Mouse (Mus musculus) C2C12 (cell line): ENCODE results near the gene Nprl2. TPM values are rescaled to one million over a fixed set of nuclear protein-coding genes. Genes with fewer than 3 reads are reported as not detected.
"Not testable (repeated sequence)": the region's sequence is repeated elsewhere in the genome, so short reads cannot be mapped to it uniquely, and the experiment has no call there.

Experiments used
- H3K27me3 ChIP-seq: one replicate; pipeline ENCODE4 v1.6.1; 2011; ENCODE audit not compliant: control insufficient read depth, insufficient read depth, insufficient read length
- H3K36me3 ChIP-seq: one replicate; pipeline ENCODE4 v1.6.1; 2011; ENCODE audit not compliant: control insufficient read depth, insufficient read depth
- H3K4me3 ChIP-seq: one replicate; pipeline ENCODE4 v1.5.1; 2011; ENCODE audit warnings: mild to moderate bottlenecking, control low read depth; ENCODE audit not compliant: poor library complexity, insufficient read depth, severe bottlenecking
- H3K79me2 ChIP-seq: one replicate; pipeline ENCODE4 v1.6.1; 2011; ENCODE audit not compliant: control insufficient read depth, insufficient read depth
- H3K79me3 ChIP-seq: one replicate; pipeline ENCODE4 v1.6.1; 2011; ENCODE audit warnings: low read depth, control low read depth
- H3ac ChIP-seq: one replicate; pipeline ENCODE3; 2011; ENCODE audit warnings: low read depth; ENCODE audit not compliant: control insufficient read depth, insufficient read length
- CEBPB ChIP-seq: IDR thresholded peaks from one replicate; pipeline ENCODE4 v1.6.1; 2011; ENCODE audit warnings: low read depth, mild to moderate bottlenecking, control low read depth, moderate library complexity
- CTCF ChIP-seq: IDR thresholded peaks from one replicate; pipeline ENCODE4 v1.5.1; 2011; ENCODE audit not compliant: control insufficient read depth, insufficient read depth, insufficient read length
- FOSL1 ChIP-seq: IDR thresholded peaks from one replicate; pipeline ENCODE4 v1.8.0; 2011; ENCODE audit warnings: mild to moderate bottlenecking, low read length; ENCODE audit not compliant: poor library complexity, insufficient read depth, severe bottlenecking
- MAX ChIP-seq: IDR thresholded peaks from one replicate; pipeline ENCODE4 v1.6.1; 2011; ENCODE audit warnings: mild to moderate bottlenecking, control low read depth
- MYOD1 ChIP-seq: IDR thresholded peaks from one replicate; pipeline ENCODE4 v1.6.1; 2011; ENCODE audit warnings: low read depth; ENCODE audit not compliant: control insufficient read depth, insufficient read length
- MYOG ChIP-seq: IDR thresholded peaks from one replicate; pipeline ENCODE4 v1.6.1; 2011; ENCODE audit not compliant: control insufficient read depth, insufficient read length; ENCODE audit errors: extremely low read depth
- USF1 ChIP-seq: IDR thresholded peaks from one replicate; pipeline ENCODE4 v1.6.1; 2011; ENCODE audit warnings: low read depth, mild to moderate bottlenecking, control low read depth, moderate library complexity
- polyA plus RNA-seq: library from polyadenylated mRNA; unstranded; fragments of >200 nt; fragmentation: generic; extraction: Trizol; gene quantifications from one replicate; pipeline ENCODE4 v1.2.1, GENCODE M21; 2012; ENCODE audit warnings: missing spikeins

Nprl2 gene
- polyA plus RNA-seq, 1 experiment = 12.8 TPM

DNA sequence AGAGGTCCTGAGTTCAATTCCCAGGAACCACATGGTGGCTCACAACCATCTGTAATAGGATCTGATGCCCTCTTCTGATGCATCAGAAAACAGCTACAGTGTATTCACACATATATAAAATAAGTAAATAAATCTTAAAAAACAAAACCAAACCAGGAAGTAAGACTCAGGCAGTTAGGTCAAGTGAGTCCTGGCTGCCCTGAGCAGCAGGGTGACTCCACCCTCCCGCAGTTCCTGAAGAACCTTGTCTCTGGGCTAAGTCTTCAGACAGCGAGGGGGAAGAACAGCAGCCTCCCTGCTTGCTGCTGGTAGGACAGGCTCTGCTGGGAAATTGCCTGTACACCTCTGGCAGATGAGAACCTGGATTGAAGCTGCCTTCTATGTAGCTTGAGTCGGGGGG, 14.3 kb downstream of the Nprl2 start:
- peak overlapping the region; percentile 53 for H3ac ChIP-seq
- H3K27me3 ChIP-seq = no peaks in the 10 kb centered on the region
- H3K79me3 ChIP-seq = peaks cover 43% of the 10 kb centered on the region
- peak overlapping the region; percentile 82 for H3K4me3 ChIP-seq
- TF ChIP-seq USF1 (no peak), MAX (no peak), FOSL1 (no peak), MYOG (no peak), MYOD1 (no peak), CEBPB (no peak), CTCF (no peak)
- H3K79me2 ChIP-seq = peaks cover 80% of the 10 kb centered on the region
- peaks cover 51% of the 10 kb centered on the region for H3K36me3 ChIP-seq

DNA sequence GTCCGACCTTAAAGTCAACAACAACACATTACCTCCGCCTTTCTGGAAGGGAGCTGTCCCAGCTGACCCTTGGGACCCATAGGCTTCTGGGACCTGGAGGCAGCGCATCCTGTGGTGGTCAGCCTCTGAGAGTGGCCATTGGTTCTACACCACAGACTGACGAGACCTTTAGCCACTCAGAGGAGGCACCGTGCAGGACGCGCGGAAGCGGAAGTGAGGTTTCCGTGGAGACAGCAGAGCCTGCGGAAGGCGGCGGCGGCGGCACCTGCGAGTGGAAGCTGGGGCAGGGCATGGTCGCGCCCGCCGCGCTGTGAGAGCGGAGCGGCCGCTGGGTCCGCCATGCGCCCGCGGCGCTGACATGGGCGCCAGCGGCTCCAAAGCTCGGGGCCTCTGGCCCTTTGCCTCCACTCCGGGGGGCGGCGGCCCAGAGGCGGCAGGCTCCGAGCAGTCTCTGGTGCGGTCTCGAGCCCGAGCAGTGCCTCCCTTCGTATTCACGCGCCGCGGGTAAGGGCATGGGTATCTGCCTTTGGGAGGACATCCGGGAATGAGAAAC, 21.1 kb downstream of the Nprl2 start, which contains the start of gene Tusc2:
Gene Tusc2, plus strand, starts transcription at position 227 of the 553 bp plus-strand sequence.
- peaks cover 50% of the 10 kb centered on the region for H3K36me3 ChIP-seq
- H3K27me3 ChIP-seq = no peaks in the 10 kb centered on the region
- peak within 1 kb of the TSS; percentile 46 for H3K4me3 ChIP-seq
- TF ChIP-seq MYOD1 (no peak), USF1 (no peak), CEBPB (no peak)
- H3K79me2 ChIP-seq = peaks cover 19% of the 10 kb centered on the region
- H3ac ChIP-seq = peak within 1 kb of the TSS; percentile 49
- peaks cover 10% of the 10 kb centered on the region for H3K79me3 ChIP-seq

GRCm38 (mm10) chr9:107565556-107565955, 23.5 kb downstream of the Nprl2 start:
- not testable (repeated sequence) for H3K27me3 ChIP-seq, H3K79me3 ChIP-seq, H3K4me3 ChIP-seq, H3ac ChIP-seq
- peaks cover 25% of the 10 kb centered on the region for H3K36me3 ChIP-seq
- H3K79me2 ChIP-seq = peaks cover 14% of the 10 kb centered on the region

DNA sequence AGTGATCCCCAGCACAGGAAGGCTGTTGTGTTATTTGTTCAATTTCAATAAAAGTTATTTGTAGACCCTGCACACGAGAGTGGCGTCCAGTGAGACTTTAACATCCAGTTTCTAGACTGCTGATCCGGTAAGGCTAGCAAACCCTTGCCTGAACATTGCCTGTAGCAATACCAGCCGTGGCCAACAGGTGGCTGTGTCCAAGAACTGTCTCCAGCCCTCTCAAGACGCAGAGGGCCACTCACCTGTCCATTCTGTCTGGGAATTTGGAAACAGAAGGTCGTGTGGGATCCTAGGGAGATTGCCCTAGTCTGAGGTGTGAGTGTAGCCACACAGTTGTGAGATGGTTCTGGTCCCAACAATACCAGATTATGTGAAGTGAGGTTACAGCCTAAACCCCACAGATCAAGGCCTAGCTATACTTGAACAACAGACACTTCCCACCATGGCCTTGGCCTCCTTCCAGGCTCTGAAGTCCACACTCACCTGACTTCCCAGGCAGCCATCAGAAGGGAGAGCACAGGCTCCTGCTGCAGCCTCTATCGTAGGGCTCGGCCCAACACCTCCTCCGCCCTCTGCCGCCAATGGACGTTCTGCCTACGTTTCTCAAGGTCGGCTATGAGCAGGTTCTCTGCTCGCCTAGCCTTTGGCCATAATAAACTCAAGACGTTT, 24.1 kb downstream of the Nprl2 start:
- Histone ChIP-seq H3K4me3 (no peak overlapping the region), H3K79me3 (peaks cover 10% of the 10 kb centered on the region), H3K27me3 (no peaks in the 10 kb centered on the region), H3ac (no peak overlapping the region), H3K79me2 (peaks cover 20% of the 10 kb centered on the region), H3K36me3 (peaks cover 19% of the 10 kb centered on the region)
- TF ChIP-seq CTCF (peak; percentile 24), FOSL1 (no peak)

GRCm38 (mm10) chr9:107566855-107567254, 24.8 kb downstream of the Nprl2 start:
- Histone ChIP-seq H3K79me3 (peaks cover 11% of the 10 kb centered on the region), H3K27me3 (no peaks in the 10 kb centered on the region), H3ac (no peak overlapping the region), H3K36me3 (peaks cover 13% of the 10 kb centered on the region), H3K79me2 (peaks cover 26% of the 10 kb centered on the region), H3K4me3 (no peak overlapping the region)
- TF ChIP-seq CTCF (no peak), MYOD1 (no peak), MAX (no peak), USF1 (no peak)

DNA sequence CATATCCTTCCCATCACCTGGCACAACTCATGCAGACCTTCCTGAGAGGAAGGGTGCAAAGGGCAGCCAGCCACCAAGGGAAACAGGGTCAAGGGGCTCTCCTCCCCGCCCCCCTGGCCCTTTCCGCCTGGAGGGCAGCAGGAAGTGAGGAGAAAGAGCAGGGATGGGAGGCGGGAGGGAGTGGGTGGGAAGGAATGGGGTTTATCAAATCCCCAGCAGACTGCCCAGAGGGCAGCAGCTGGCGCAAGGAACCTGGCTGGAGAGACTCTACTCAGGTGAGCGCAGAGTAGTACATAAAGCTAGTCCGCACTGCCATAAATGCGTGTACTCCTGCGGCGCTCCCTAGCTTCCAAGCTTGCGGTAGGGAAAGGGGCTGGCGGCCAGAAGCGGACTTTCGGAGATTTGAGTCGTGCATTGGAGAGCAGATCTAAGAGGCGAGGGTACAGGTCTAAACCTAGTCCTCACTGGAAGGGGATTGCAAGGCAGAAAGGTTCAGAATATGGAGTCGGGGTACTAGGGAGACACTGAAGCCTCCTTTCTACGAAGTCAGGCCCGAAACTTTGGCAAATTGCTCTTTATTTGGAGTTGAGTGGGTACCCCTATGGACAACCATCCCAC, 25.8 kb downstream of the Nprl2 start, which contains the start of gene Hyal2:
Gene Hyal2, plus strand, starts transcription at position 244 of the 618 bp plus-strand sequence.
- H3K4me3 ChIP-seq = peak within 1 kb of the TSS; percentile 66
- H3K27me3 ChIP-seq = no peaks in the 10 kb centered on the region
- TF ChIP-seq MYOD1 (no peak), MAX (no peak), CEBPB (no peak), FOSL1 (no peak), MYOG (no peak), USF1 (no peak), CTCF (no peak)
- H3K36me3 ChIP-seq = peaks cover 13% of the 10 kb centered on the region
- peaks cover 12% of the 10 kb centered on the region for H3K79me3 ChIP-seq
- peaks cover 26% of the 10 kb centered on the region for H3K79me2 ChIP-seq
- H3ac ChIP-seq = peak within 1 kb of the TSS; percentile 78
